Mouse (Mus musculus) lung, embryonic 16.5 days (tissue): Measurements from ENCODE around the gene Gpr107. TPM values are rescaled to one million over a fixed set of nuclear protein-coding genes. Genes with fewer than 3 reads are reported as not detected.
"Not testable (repeated sequence)": the region's sequence is repeated elsewhere in the genome, so short reads cannot be mapped to it uniquely, and the experiment has no call there.

ENCODE experiments used
- ATAC-seq: fragments of 200-750 bp; cut with Nextera tagmentation; 2 replicates; pipeline ENCODE4 v1.8.0; 2017; ENCODE audit warnings: low read depth, mild to moderate bottlenecking, moderate library complexity
- H3K27ac ChIP-seq: fragments of 300-500 bp; sonication (generic); 2 replicates; pipeline ENCODE4 v1.5.1; 2014; ENCODE audit warnings: mild to moderate bottlenecking, control low read depth, low read length
- H3K27me3 ChIP-seq: fragments of 300-500 bp; sonication (generic); 2 replicates; pipeline ENCODE4 v1.6.1; 2014; ENCODE audit warnings: low read depth, low read length, mixed read lengths; ENCODE audit not compliant: control insufficient read depth, insufficient read depth
- H3K36me3 ChIP-seq: fragments of 300-500 bp; sonication (generic); 2 replicates; pipeline ENCODE4 v1.6.1; 2014; ENCODE audit warnings: low read length; ENCODE audit not compliant: control insufficient read depth, insufficient read depth
- H3K4me1 ChIP-seq: fragments of 300-500 bp; sonication (generic); replicated peaks from 2 replicates; pipeline ENCODE4 v1.6.1; 2014; ENCODE audit warnings: low read length, mixed read lengths; ENCODE audit not compliant: control insufficient read depth, insufficient read depth
- H3K4me2 ChIP-seq: fragments of 300-500 bp; sonication (generic); 2 replicates; pipeline ENCODE4 v1.6.1; 2014; ENCODE audit warnings: low read depth, low read length, control low read depth
- H3K4me3 ChIP-seq: fragments of 300-500 bp; sonication (generic); 2 replicates; pipeline ENCODE4 v1.5.1; 2014; ENCODE audit warnings: mild to moderate bottlenecking, low read length, control low read depth
- H3K9ac ChIP-seq: fragments of 300-500 bp; sonication (generic); 2 replicates; pipeline ENCODE4 v1.6.1; 2014; ENCODE audit warnings: low read length, control low read depth
- H3K9me3 ChIP-seq: fragments of 300-500 bp; sonication (generic); 2 replicates; pipeline ENCODE4 v1.6.1; 2016; ENCODE audit warnings: low read length; ENCODE audit not compliant: control insufficient read depth
- WGBS: fragments of 180-500 bp; shearing (Covaris S2); extraction: QIAGEN DNeasy Blood & Tissue Kit; methylation state at CpG from one replicate; pipeline ENCODE4 v1.1.7; 2014; 5-methylcytosine and 5-hydroxymethylcytosine counted together
- polyA plus RNA-seq: library from polyadenylated mRNA; unstranded; fragments of >200 nt; fragmentation: Nextera tagmentation; extraction: Ambion mirVana; gene quantifications from 2 replicates; pipeline ENCODE4 v1.2.1, GENCODE M21; 2015

Gpr107 gene
- polyA plus RNA-seq, 1 experiment from 2014 or later, result 34.3 TPM

GRCm38 (mm10) chr2:31178593-31178992, 26.5 kb downstream of the Gpr107 start:
- not testable (repeated sequence) for H3K27ac ChIP-seq, H3K9me3 ChIP-seq, H3K4me2 ChIP-seq, H3K9ac ChIP-seq, H3K27me3 ChIP-seq, ATAC-seq, H3K4me1 ChIP-seq, H3K4me3 ChIP-seq
- WGBS, result 79% methylated on average over 6 of the region's 6 CpGs
- H3K36me3 ChIP-seq, result peaks cover 47% of the 10 kb centered on the region

GRCm38 (mm10) chr2:31179471-31179870, 27.4 kb downstream of the Gpr107 start:
- no peak overlapping the region for H3K4me2 ChIP-seq
- no peak overlapping the region for H3K9ac ChIP-seq
- ATAC-seq, result no peak
- 71% methylated on average over 7 of the region's 7 CpGs for WGBS
- H3K27me3 ChIP-seq, result no peaks in the 10 kb centered on the region
- no peaks in the 10 kb centered on the region; the same call in 1 of the 2 replicates for H3K4me1 ChIP-seq
- peaks cover 53% of the 10 kb centered on the region for H3K36me3 ChIP-seq
- H3K9me3 ChIP-seq, result no peaks in the 10 kb centered on the region
- no peak overlapping the region for H3K4me3 ChIP-seq
- H3K27ac ChIP-seq, result no peak overlapping the region

- Histone ChIP-seq H3K27me3 (no peaks in the 10 kb centered on the region), H3K4me1 (no peaks in the 10 kb centered on the region; the same call in 1 of the 2 replicates), H3K27ac (no peak overlapping the region), H3K9me3 (no peaks in the 10 kb centered on the region), H3K9ac (no peak overlapping the region), H3K4me2 (no peak overlapping the region), H3K4me3 (no peak overlapping the region), H3K36me3 (peaks cover 54% of the 10 kb centered on the region)
- ATAC-seq, result no peak
- WGBS, result 48% methylated on average over 7 of the region's 7 CpGs
These were observed 28.0 kb downstream of the Gpr107 start for GRCm38 (mm10) chr2:31180081-31180551.

DNA sequence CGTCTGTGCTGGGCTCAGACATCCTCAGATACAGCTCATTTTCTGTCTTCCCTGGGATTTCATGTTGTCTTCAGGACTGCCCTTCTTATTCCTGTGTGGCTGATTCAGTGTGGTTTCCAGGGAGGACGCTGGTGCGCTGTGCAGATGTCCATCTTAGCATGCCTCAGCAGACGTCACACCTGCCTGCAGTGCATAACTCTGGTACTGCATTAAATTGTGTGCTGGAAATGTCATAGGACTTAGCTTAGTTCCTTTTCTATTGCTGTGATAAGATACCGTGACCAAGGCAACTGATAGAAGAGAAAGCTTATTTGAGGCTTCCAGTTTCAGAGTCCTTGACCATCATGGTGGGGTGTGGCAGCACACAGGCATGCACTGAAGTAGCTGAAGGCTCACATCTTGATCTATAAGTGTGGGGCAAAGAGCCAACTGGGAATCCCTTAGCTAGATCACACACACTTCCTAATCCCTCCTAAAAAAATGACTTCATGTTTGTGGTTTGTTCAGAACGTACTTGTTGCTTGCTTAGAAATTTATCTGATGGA, 30.7 kb downstream of the Gpr107 start:
- no peak overlapping the region for H3K4me2 ChIP-seq
- H3K27ac ChIP-seq, result no peak overlapping the region
- no peak overlapping the region for H3K4me3 ChIP-seq
- no peaks in the 10 kb centered on the region for H3K27me3 ChIP-seq
- ATAC-seq, result no peak
- 84% methylated on average over 6 of the region's 6 CpGs for WGBS
- no peaks in the 10 kb centered on the region for H3K9me3 ChIP-seq
- no peak overlapping the region for H3K9ac ChIP-seq
- peaks cover 36% of the 10 kb centered on the region for H3K36me3 ChIP-seq
- H3K4me1 ChIP-seq, result no peaks in the 10 kb centered on the region; the same call in 1 of the 2 replicates

- Histone ChIP-seq H3K4me3 (no peak overlapping the region), H3K36me3 (peaks cover 32% of the 10 kb centered on the region), H3K4me1 (no peaks in the 10 kb centered on the region; the same call in 1 of the 2 replicates), H3K4me2 (no peak overlapping the region), H3K27me3 (no peaks in the 10 kb centered on the region), H3K9ac (no peak overlapping the region), H3K9me3 (no peaks in the 10 kb centered on the region), H3K27ac (no peak overlapping the region)
- ATAC-seq, result no peak
- 87% methylated on average over 1 of the region's 1 CpGs for WGBS
These were observed 31.7 kb downstream of the Gpr107 start for GRCm38 (mm10) chr2:31183830-31184229.

DNA sequence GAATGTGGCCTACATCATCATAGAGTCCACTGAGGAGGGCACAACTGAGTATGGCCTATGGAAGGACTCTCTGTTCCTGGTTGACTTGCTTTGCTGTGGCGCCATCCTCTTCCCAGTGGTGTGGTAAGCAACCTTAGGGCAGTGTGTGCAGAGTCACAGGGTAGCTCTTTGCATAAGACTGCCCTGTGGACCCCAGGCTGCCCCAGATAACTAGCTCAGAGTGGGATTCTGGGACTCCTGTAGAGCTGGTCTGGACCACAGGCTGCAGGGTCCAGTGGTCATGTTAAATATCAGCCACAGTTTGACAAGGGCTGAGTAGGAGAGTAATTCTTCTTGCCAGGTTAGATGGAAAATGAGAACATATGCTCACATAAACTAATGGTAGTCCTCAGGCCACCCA, 36.6 kb downstream of the Gpr107 start:
- no peak for ATAC-seq
- 95% methylated on average over 1 of the region's 1 CpGs for WGBS
- H3K9me3 ChIP-seq, result no peaks in the 10 kb centered on the region
- no peaks in the 10 kb centered on the region for H3K27me3 ChIP-seq
- H3K27ac ChIP-seq, result no peak overlapping the region
- no peak overlapping the region for H3K4me3 ChIP-seq
- no peak overlapping the region for H3K4me2 ChIP-seq
- H3K4me1 ChIP-seq, result no peaks in the 10 kb centered on the region
- no peak overlapping the region for H3K9ac ChIP-seq
- peaks cover 37% of the 10 kb centered on the region for H3K36me3 ChIP-seq

- no peak for ATAC-seq
- 89% methylated on average over 3 of the region's 3 CpGs for WGBS
- Histone ChIP-seq H3K4me3 (no peak overlapping the region), H3K9me3 (no peaks in the 10 kb centered on the region), H3K9ac (no peak overlapping the region), H3K4me1 (no peaks in the 10 kb centered on the region), H3K27me3 (no peaks in the 10 kb centered on the region), H3K36me3 (peaks cover 31% of the 10 kb centered on the region), H3K27ac (no peak overlapping the region), H3K4me2 (no peak overlapping the region)
These were observed 37.5 kb downstream of the Gpr107 start for GRCm38 (mm10) chr2:31189654-31190053.

- Histone ChIP-seq H3K9me3 (no peaks in the 10 kb centered on the region), H3K9ac (no peak overlapping the region), H3K4me2 (no peak overlapping the region), H3K4me3 (no peak overlapping the region), H3K27me3 (no peaks in the 10 kb centered on the region), H3K36me3 (peaks cover 26% of the 10 kb centered on the region), H3K4me1 (no peaks in the 10 kb centered on the region), H3K27ac (no peak overlapping the region)
- WGBS, result 85% methylated on average over 8 of the region's 8 CpGs
- ATAC-seq, result no peak
These were observed 39.6 kb downstream of the Gpr107 start for GRCm38 (mm10) chr2:31191765-31192164.

DNA sequence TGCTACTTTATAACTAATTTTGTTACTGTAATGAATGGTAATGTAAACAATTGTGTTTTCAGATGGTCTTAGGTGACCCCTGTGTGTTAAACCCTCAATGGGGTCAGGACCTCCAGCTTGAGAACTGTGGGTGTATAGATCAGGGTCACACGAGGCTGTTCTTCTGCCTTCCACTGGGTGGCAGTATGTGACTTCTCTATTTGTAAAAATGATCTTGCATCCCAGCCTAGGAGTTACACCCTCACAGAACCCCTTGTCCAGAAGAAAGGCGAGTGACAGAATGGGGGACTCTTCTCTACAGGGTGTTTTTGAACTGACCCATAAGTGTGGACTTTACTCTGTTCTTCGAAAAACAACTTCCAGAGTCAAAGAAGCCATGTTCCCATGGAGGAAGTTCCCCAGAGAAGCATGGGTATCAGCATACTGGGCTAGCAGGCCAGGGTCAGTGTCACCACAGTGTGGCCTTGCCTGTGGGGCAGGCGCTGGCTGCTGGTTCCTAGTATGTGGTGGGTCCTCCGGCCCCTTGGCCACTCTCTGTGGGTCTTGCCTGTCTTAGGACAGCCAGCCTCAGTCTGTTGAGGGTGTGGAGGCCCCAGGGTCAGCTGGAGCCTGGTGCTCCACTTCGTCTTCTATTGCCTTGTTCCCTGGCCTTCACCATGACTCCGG, 42.4 kb downstream of the Gpr107 start:
- ATAC-seq, result 0 out of 2 replicates have a peak, but pooled peaks have one; percentile 31
- Histone ChIP-seq H3K27ac (no peak overlapping the region), H3K9ac (no peak overlapping the region), H3K27me3 (no peaks in the 10 kb centered on the region), H3K4me1 (no peaks in the 10 kb centered on the region), H3K9me3 (no peaks in the 10 kb centered on the region), H3K4me3 (no peak overlapping the region), H3K4me2 (no peak overlapping the region), H3K36me3 (peaks cover 18% of the 10 kb centered on the region)
- WGBS, result 70% methylated on average over 7 of the region's 7 CpGs
